Mouse (Mus musculus) thymus, adult 2 months (tissue): ENCODE measurements around the gene Cemip2.

ENCODE experiments used
- CTCF ChIP-seq: fragments of 200-500 bp; IDR thresholded peaks from 2 replicates; pipeline ENCODE4 v1.5.1; 2012; ENCODE audit warnings: mild to moderate bottlenecking, control low read depth, low read length, moderate library complexity, borderline replicate concordance; ENCODE audit not compliant: control insufficient read depth, poor library complexity, insufficient read depth; ENCODE audit errors: extremely low read depth
- POLR2A ChIP-seq: fragments of 200-500 bp; IDR thresholded peaks from 2 replicates; pipeline ENCODE4 v1.6.1; 2012; ENCODE audit warnings: mild to moderate bottlenecking, low read length, control low read depth, moderate library complexity; ENCODE audit not compliant: control insufficient read depth, poor library complexity, insufficient read depth; ENCODE audit errors: extremely low read depth

DNA sequence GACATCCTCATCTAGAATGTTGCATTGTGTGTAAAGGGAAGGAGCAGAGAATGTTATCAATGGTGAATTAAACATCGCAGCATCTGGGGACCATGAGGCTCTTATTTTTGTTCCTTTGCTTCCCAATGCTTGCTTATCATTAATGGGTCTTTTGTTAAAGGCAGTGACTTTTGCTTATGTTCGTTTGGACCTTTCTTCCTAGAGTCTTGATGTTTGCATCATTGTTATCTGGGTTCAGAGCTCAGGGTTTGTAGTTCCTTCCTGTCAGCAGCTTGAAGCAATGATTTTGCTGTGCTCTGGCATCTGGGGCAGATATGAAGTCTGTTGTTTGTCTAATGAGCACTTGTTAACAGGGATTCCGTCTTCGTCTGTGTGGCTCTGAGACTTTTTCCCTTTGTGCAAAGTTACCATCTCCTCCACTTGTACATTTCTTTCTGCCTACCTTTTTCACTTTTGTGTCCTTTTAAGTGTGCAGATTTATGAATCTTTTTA, 108.1 kb downstream of the Cemip2 start:
- no peak for TF ChIP-seq CTCF
- TF ChIP-seq POLR2A = no peak
